Mouse (Mus musculus): Measurements from ENCODE around the gene Gm43518. TPM values are rescaled to one million over a fixed set of nuclear protein-coding genes. Genes with fewer than 3 reads are reported as not detected.

The Gm43518 gene
- 2.4 and 3.9 TPM in 2 replicates for polyA plus RNA-seq (2015; fragmentation: Nextera tagmentation; extraction: Ambion mirVana)

DNA sequence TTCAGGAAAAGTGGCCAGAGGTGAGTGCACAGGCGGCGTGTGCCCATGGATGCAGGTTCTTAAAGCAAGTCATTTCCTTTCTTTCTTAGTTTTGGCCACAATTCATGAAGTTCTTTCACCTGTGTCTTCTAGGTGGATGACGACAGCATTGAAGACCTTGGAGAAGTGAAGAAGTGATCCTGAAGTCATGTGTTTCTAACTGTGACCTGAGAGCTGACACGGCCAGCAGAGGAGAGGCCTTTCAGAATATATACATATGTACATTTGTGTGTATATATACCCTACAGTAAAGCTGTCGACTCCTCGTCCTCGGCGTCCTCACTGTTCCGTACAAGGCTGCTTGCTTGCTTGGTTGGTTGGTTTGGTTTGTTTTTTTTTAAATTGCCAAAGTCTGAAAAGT lies at the start of gene Gm43518:
Gene Gm43518 (plus strand): TSS at position 301 of the 400 bp plus-strand sequence.

DNA sequence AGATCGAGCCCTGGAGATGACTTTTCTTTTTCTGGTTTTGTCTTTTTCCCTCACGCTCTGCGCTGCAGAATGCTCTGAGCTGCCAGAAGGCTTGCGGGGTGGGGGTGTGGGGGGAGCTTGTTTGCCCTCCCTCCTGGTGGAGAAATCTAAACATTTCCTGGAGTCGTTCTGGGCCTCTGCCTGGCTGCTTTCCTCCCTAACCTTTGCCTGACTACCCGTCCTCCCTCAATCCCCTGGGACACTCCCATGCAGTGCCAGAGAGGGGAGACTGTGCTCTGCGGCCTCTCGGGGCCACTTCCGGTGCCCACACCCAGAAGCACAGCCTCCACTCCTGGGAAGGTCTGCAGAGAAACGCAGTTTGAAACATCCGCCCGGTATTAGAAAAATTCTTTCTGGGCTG lies 47.3 kb upstream of the Gm43518 start, which contains the start of gene Hcar1:
Gene Hcar1 (minus strand): TSS at position 93 of the 400 bp plus-strand sequence.

DNA sequence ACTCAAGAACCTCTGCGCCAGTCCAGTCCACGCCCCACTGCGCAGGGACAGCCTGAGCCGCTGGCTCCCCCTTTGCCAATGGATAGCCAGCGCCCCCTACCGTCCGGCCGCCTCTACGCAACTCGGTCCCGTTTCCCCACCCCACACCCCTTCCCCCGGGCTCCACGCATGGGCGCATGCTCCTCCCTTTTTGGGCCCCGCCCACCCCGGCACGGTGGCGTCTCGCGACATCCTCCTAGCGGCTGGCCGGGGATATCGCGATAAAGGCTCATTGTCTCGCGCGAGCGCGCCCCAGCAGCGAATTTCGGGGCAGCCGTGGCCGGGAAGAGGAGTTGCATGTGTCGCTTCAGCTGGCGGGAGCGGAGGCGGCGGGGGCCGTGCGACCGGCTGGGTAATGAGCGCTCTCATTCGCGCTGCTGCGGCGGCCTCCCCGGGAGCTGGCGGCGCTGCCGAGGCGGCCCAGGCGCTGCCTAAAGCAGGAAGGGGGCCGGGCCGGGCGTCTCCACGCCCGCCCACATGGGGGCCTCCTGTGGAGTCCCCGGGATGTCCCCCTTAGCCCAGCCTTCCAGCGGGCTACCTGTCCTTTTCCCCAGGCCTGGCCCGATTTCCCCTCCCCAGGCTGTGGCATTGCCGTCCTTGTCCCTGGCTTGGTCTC lies 20.1 kb upstream of the Gm43518 start, which contains the start of gene Denr:
Gene Denr (plus strand): TSS at position 200 of the 655 bp plus-strand sequence.

DNA sequence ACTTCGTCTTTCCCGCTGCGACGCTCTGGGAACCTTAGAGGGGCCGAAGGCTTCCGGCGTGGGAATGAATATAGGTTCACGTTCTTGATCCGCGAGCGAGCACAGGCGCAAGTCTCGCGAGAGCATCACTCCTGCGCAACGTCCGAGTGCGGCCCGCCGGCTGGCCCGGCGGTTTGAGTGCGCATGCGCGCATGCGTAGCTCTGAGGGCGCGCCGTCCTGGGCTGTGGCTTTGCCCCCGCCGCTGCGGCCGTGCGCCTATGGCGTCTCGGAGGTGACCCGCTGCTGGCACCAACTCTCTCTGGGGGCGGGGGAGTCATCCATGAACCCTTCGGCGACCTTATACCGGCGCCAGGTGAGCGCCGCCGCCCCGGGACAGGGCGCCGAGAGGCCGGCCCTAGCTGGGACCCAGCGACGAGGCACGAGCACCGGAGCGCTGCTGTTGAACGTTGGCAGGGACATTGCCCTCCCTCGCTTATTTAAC lies 3.3 kb downstream of the Gm43518 start, which contains the start of gene Ccdc62:
Gene Ccdc62 (plus strand): TSS at position 172 of the 482 bp plus-strand sequence.

GRCm38 (mm10) chr5:123973299-123974178 lies 46.3 kb downstream of the Gm43518 start, which contains the start of gene Hip1r:
Gene Hip1r (plus strand): TSS chr5:123973628.

Other genes starting within 250 kb of the Gm43518 start
- 19.6 and 21.0 TPM in 2 replicates for gene Clip1, start 242.8 kb upstream of the Gm43518 start, polyA plus RNA-seq (2015; fragmentation: Nextera tagmentation; extraction: Ambion mirVana)
- 47.6 and 49.0 TPM in 2 replicates for gene Zcchc8, start 206.3 kb upstream of the Gm43518 start, polyA plus RNA-seq (2015; fragmentation: Nextera tagmentation; extraction: Ambion mirVana)
- gene Rsrc2, start 178.0 kb upstream of the Gm43518 start, polyA plus RNA-seq (2015; fragmentation: Nextera tagmentation; extraction: Ambion mirVana): 69.5 and 70.0 TPM in 2 replicates
- 28.1 and 31.0 TPM in 2 replicates for gene Kntc1, start 177.7 kb upstream of the Gm43518 start, polyA plus RNA-seq (2015; fragmentation: Nextera tagmentation; extraction: Ambion mirVana)
- 1.2 and 2.4 TPM in 2 replicates for gene Hcar2, start 61.9 kb upstream of the Gm43518 start, polyA plus RNA-seq (2015; fragmentation: Nextera tagmentation; extraction: Ambion mirVana)
- 1.4 and 1.8 TPM in 2 replicates for gene Hcar1, start 47.4 kb upstream of the Gm43518 start, polyA plus RNA-seq (2015; fragmentation: Nextera tagmentation; extraction: Ambion mirVana)
- gene Denr, start 20.2 kb upstream of the Gm43518 start, polyA plus RNA-seq (2015; fragmentation: Nextera tagmentation; extraction: Ambion mirVana): 77.7 and 93.2 TPM in 2 replicates
- 3.3 and 4.4 TPM in 2 replicates for gene Ccdc62, start 3.3 kb downstream of the Gm43518 start, polyA plus RNA-seq (2015; fragmentation: Nextera tagmentation; extraction: Ambion mirVana)
- gene Hip1r, start 46.2 kb downstream of the Gm43518 start, polyA plus RNA-seq (2015; fragmentation: Nextera tagmentation; extraction: Ambion mirVana): 4.4 and 5.3 TPM in 2 replicates
- gene Vps37b, start 104.9 kb downstream of the Gm43518 start, polyA plus RNA-seq (2015; fragmentation: Nextera tagmentation; extraction: Ambion mirVana): 14.6 and 17.0 TPM in 2 replicates
- 10.5 and 11.2 TPM in 2 replicates for gene Abcb9, start 168.4 kb downstream of the Gm43518 start, polyA plus RNA-seq (2015; fragmentation: Nextera tagmentation; extraction: Ambion mirVana)
- 21.4 and 22.1 TPM in 2 replicates for gene Ogfod2, start 184.9 kb downstream of the Gm43518 start, polyA plus RNA-seq (2015; fragmentation: Nextera tagmentation; extraction: Ambion mirVana)
- gene Arl6ip4, start 188.7 kb downstream of the Gm43518 start, polyA plus RNA-seq (2015; fragmentation: Nextera tagmentation; extraction: Ambion mirVana): 93.1 and 93.9 TPM in 2 replicates